ENCODE assay signal across 8 mouse cellular contexts in the genomic region with DNA sequence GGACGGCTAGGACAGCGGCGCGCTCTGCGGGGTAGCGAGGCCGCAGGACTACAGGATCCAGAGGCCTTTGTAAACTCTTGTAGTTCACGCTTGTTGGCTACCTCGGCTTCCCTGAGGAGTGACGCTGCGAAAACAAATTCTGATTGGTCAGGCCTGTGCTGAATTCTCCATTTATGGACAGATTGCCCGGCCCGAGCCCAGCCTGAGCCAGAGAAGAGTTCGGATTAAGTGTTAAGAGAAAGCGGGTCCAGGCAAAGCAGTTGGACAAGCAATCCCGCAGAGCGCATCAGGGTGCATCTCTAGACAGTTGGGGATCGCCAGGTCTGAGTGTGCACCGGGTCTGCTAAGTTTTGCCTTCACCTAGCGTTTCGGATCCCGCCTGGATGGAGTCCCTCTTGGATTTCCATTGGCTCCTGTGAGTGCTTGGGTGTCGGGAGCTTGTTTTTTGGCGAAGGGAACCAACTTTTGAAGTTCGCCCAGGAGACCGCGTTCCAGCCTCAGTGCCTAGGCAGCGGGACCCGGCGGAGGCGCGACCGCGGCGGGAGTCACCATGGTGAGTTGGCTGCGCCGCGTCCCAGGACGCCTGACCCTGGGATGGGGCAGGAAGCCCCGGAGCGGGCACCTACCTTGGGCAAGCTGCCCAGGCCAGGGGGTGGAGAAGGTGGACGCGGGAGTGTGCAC. TPM values are rescaled to one million over a fixed set of nuclear protein-coding genes. Genes with fewer than 3 reads are reported as not detected.
A peak's percentile ranks its signal among the peaks of the same experiment; 100 is the strongest.
DNase-seq lines count a peak whose midpoint lies in the region; ATAC-seq and TF ChIP-seq lines count a peak whose summit lies in the region.

TSS of gene Myo1e (plus strand) at position 200 of the 681 bp plus-strand sequence.

- H3K4me3 ChIP-seq in cerebellum, adult 2 months (replicated peaks; ENCODE audit: insufficient read depth, low read depth, low read length), result peak within 1 kb of the TSS; percentile 99
- H3K4me3 ChIP-seq in lung, embryonic 14.5 days (ENCODE audit: low read depth, low read length), result peak within 1 kb of the TSS; percentile 74

- H3K27me3 ChIP-seq in cerebellum, adult 2 months (ENCODE audit: control insufficient read depth, insufficient read depth, low read length), result no peaks in the 10 kb centered on the region; the same call in 1 of the 2 replicates
- no peaks in the 10 kb centered on the region for H3K27me3 ChIP-seq in lung, embryonic 14.5 days (ENCODE audit: insufficient read depth, low read length)

- H3K4me1 ChIP-seq in cerebellum, adult 2 months (ENCODE audit: control insufficient read depth, insufficient read depth, low read length), result 0 out of 2 replicates have a peak, but pooled peaks cover 2% of the 10 kb centered on the region
- peaks cover 6% of the 10 kb centered on the region; the same call in 1 of the 2 replicates for H3K4me1 ChIP-seq in lung, embryonic 14.5 days (ENCODE audit: insufficient read depth)

- DNase-seq in ES-CJ7 (ENCODE audit: low read depth, low spot score), result peak; percentile 96
- DNase-seq in cerebellum, adult 2 months, result peak; percentile 78 to 86
- peak; percentile 93 to 94 for DNase-seq in layer of hippocampus, adult 8-10 months (ENCODE audit: low spot score in 2 of 2)
- peak; percentile 98 for DNase-seq in lung, embryonic 14.5 days
- DNase-seq in testis, postnatal 14 days (ENCODE audit: low spot score), result peak; percentile 85

- under 1% methylated on average over 43 of the region's 43 CpGs for WGBS in cerebellum, adult 2 months
- WGBS in lung, embryonic 14.5 days, result under 1% methylated on average over 43 of the region's 43 CpGs

- H3K4me2 ChIP-seq in lung, embryonic 14.5 days, result peak within 1 kb of the TSS; percentile 98

- peak; percentile 99 for ATAC-seq in frontal cortex, adult (ENCODE audit: low TSS enrichment)
- ATAC-seq in hematopoietic stem cell, adult 5-6 weeks (replicated peaks in 1 of 2; ENCODE audit: insufficient read depth in 1 of 2, low FRiP score in 2 of 2, low TSS enrichment in 1 of 2, low read depth in 1 of 2, poor library complexity in 2 of 2, severe bottlenecking in 2 of 2), result peak; percentile 89 to 93
- peak; percentile 95 for ATAC-seq in lung, embryonic 14.5 days (ENCODE audit: insufficient read depth)
- ATAC-seq in neutrophil, adult 5-6 weeks (ENCODE audit: extremely low read depth, insufficient number of reproducible peaks, low FRiP score, poor library complexity, severe bottlenecking), result peak; percentile 71

- peak within 1 kb of the TSS; percentile 42; the same call in 1 of the 2 replicates for H3K27ac ChIP-seq in cerebellum, adult 2 months (ENCODE audit: insufficient read depth, low read length)
- H3K27ac ChIP-seq in lung, embryonic 14.5 days (ENCODE audit: low read depth), result peak within 1 kb of the TSS; percentile 92

- H3K9ac ChIP-seq in lung, embryonic 14.5 days, result peak within 1 kb of the TSS; percentile 70

- H3K36me3 ChIP-seq in lung, embryonic 14.5 days (ENCODE audit: insufficient read depth), result no peaks in the 10 kb centered on the region

- no peaks in the 10 kb centered on the region for H3K9me3 ChIP-seq in lung, embryonic 14.5 days (ENCODE audit: low read depth, low read length)

- peak; percentile 26; the same call in 1 of the 2 replicates for TF ChIP-seq POLR2A in cerebellum, adult 2 months (IDR thresholded peaks at IDR 0.05; ENCODE audit: borderline replicate concordance, insufficient read depth, low read length)

- TF ChIP-seq CTCF in cerebellum, adult 2 months (IDR thresholded peaks at IDR 0.05; ENCODE audit: borderline replicate concordance, insufficient read depth, low read depth, low read length), result no peak
- TF ChIP-seq CTCF in lung, embryonic 14.5 days (IDR thresholded peaks at IDR 0.05; ENCODE audit: low read depth), result no peak

RNA-seq across cellular contexts. Expression of gene Myo1e, which starts in this region (rescaled TPM):
- polyA plus RNA-seq in cerebellum, adult 2 months (2012; rRNA removed), result 7.6 and 8.1 TPM in 2 replicates
- 0.69 and 1.8 TPM in 2 replicates for total RNA-seq in hematopoietic stem cell, adult 5-6 weeks (2017)
- 10 to 100 TPM in 3 of 4 experiments, 1 to 10 TPM in 1; 8.6 to 30.0 (median 18.7) TPM for total RNA-seq in layer of hippocampus, adult 8-10 months (2022)
- 27.6 and 31.4 TPM in 2 replicates for polyA plus RNA-seq in lung, embryonic 14.5 days (2014; fragmentation: Nextera tagmentation; extraction: Ambion mirVana)
- 81.3 and 95.9 TPM in 2 replicates for total RNA-seq in neutrophil, adult 5-6 weeks (2017)

Comparison
In these comparisons a context has a peak if more than half of its experiments do, and no peak if none do; other contexts are left out.
1. Peak in every context shown above with its lines: DNase-seq, ATAC-seq, H3K4me3 ChIP-seq and H3K27ac ChIP-seq.